Mouse (Mus musculus) spleen, adult 2 months (tissue): ENCODE measurements around the gene Rhox4c.
"Not testable (repeated sequence)": the region's sequence is repeated elsewhere in the genome, so short reads cannot be mapped to it uniquely, and the experiment has no call there.

ENCODE experiments used
- CTCF ChIP-seq: fragments of 200-500 bp; IDR thresholded peaks from 2 replicates; pipeline ENCODE4 v1.5.1; 2011; ENCODE audit warnings: mild to moderate bottlenecking, inconsistent platforms; ENCODE audit not compliant: insufficient read depth, insufficient read length, insufficient replicate concordance; ENCODE audit errors: extremely low read depth
- POLR2A ChIP-seq: fragments of 200-500 bp; IDR thresholded peaks from 2 replicates; pipeline ENCODE4 v1.6.1; 2011; ENCODE audit warnings: low read depth, low read length, inconsistent platforms

DNA sequence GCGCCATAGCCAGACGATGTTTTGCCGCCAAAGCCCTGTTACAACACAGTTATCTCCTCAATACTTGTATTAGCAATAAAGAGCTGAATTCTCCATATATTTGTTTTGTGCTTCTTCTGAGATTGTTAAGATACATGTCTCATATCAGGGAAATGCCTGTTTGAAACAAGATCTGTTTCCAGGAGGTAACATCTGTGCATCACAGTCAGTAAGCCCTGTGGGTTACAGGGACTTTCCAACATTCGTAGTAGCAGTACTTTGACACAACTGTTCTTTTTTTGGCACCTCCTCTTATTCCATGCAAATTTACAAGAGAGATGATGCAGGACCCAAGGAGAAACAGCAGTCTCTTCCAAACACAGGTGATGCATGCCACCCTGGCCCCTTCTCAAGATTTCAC, 21.9 kb upstream of the Rhox4c start, which contains the start of gene Rhox3c:
- TF ChIP-seq CTCF, POLR2A: not testable (repeated sequence)
